Mouse (Mus musculus) B cell, adult (primary cell): ENCODE results near the gene Zfp398. TPM values are rescaled to one million over a fixed set of nuclear protein-coding genes. Genes with fewer than 3 reads are reported as not detected.

Source experiments
- total RNA-seq: library from RNA; stranded (reverse); gene quantifications from 4 replicates; pipeline ENCODE4 v1.2.4, GENCODE M21; 2023; ENCODE audit not compliant: inconsistent age

Zfp398 gene
- 28.0 to 29.5 TPM (median 29.0 TPM) in 4 replicates for total RNA-seq

DNA sequence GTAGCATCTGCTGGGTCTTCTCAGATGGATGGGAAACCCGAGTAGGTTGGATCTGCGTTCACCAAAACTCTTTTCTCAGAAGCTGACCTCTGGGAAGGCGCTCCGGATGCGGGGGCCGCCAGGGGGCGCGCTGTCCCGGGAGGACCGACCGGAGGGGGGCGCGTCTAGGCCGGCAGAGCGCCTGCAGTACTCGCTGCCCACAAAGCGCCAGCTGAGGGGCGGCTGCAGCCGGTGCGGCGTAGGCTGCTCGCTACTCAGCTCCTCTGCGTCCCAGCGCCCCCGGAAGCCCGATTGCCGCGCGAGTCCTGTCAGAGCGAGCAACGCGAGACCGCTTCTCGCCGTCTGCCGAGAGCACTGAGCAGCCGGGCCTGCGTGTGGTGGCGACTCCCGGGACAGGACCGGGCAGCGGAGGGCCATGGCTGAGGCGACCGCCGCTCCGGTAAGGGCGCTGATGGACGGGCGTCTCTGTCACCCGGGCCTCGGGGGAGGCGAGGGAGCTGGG is at the start of gene Zfp398:
TSS of gene Zfp398 (plus strand) at position 180 of the 502 bp plus-strand sequence.

DNA sequence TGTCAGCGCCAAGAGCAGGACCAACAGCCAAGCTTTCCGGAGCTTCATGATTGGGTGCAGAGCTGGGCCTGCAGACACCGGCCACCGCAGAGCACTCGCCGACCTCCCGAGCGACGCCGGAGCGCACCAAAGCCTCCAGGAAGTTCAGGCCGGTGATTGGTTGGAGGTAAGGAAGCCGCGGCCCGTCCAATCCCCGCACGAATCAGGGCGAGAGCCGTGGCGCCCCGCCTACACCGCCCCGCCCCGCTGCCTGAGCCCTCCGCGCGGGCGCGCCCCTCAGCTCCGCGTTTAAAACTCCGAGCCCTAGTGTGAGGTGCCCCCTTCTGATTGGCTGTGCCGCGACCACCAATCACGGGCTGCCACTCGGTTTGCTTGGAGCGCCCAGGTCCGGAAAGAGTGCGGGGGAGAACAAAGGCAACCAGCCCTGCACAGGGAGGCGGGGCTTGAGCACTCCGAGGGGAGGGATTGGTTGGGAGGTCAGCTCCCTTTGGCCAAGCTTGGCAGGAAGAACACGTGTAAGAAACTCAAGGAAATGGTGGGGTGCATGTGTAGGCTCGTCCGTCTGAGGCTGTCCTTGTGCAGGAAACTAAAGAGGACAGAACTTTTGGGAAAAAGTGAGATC is 22.1 kb upstream of the Zfp398 start, which contains the start of gene Pdia4:
TSS of gene Pdia4 (minus strand) at position 174 of the 622 bp plus-strand sequence.

DNA sequence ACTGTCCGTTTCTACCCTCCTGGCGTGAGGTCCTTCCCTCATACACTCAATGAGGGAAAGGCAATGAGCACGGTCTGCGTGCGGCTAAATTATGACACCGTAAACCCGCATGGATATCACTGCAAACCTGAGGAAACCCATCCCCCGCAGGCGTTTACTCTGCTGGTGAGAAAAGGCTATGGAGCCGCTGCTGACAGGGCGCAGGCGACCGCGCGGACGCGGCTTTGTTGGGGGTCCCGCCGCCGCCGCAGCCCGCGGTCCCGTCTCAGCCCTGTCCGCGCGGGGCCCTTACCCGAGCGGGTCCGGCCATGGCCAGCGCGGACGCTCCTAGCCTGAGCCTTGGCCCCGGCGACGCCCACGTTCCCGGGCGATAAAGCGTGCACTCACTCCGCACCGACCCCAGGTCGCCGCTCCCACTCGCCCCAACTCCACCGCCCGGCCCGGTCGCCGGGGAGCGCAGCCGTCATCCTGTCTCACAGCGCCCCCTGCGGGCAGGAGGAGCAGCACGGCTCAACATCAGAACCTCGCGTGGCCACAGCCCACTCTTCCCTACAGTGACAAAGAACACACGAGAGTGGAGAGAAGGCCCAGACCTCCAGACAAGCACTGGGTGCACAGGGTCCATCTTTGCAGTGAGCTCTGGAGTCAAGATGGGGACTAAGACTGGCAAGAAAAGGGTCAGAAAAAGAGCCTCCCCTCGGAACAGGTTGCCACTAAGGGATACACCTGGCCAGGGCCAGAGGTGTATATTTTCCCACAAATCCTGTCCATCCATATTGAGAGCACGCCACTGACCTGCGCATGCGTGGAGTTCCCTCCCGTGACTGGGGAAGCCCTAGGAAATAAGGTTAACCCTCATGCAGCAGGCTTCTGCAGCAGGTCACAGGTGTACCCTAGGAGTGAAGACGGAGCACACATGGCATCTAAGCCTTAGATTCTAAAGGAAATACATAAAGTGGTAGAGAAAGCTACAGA is 5.1 kb upstream of the Zfp398 start, which contains the start of gene Zfp786:
TSS of gene Zfp786 (minus strand) at position 764 of the 975 bp plus-strand sequence.

DNA sequence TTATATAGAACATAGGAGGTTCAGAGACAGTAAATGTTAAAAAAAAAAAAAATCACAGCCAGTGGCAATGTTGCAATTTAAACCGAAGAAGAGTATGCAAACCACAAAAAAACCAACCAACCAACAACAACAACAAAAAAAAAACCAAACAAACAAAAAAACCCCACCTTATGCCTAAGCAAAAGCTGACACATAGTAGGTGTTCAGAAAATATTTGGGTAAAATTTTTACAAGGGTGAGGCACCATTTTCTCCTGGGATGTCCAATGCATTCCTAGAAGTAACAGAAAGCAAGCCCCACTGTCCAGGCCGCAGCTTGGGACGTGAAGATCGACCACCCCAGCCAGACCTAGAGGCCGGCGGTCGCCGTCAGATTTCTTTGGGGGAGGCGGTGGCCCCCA is 41.6 kb downstream of the Zfp398 start, which contains the start of gene Zfp282:
TSS of gene Zfp282 (plus strand) at position 147 of the 400 bp plus-strand sequence.

DNA sequence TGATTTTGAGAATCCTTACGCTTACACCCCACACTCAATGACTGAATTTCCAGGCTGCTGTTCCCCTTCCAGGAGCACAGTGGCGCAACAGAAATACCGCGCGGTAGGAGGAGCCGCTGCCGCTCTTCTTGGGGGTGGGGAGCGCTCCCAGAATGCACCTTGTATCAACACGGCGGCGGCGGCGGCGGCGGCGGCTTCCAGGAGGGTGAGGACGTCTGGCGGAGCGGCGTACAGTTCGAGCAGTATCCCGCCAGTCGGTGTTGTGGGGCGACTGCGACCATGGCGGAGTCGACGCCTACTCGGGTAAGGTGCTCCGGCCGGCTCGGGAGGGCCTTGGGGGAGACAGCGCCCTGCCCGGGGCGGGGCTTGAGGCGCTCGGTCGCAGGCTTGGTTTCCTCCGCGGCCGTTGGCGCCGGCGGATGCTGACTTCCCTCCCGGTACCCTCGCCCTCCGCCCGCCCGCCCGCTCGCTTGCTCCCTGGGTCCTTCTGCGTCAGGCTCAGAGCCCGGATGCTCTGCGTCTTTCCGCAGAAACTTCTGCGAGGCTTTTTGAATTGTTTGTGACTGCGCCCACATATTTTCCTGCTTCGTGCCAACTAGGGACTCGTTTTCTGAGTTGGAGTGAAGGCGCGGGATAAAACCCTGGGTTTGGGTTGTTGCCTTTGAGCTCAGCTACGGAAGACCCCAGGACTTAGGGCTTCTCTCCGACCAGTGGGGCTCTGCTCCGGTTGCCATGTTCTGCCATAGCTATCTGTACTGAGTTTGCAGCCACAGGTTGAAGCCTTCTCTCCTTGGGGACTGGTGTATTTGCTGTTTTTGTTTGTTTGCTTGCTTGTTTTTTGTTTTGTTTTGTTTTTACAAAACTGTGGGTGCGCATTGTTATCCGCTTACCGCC is 85.2 kb downstream of the Zfp398 start, which contains the start of gene Zfp212:
TSS of gene Zfp212 (plus strand) at position 30 of the 894 bp plus-strand sequence.

Other genes with a start within 250 kb of the Zfp398 start
- gene Ezh2, start 240.3 kb upstream of the Zfp398 start, total RNA-seq, result 32.2 to 43.5 TPM (median 35.1 TPM) in 4 replicates
- 216 to 266 TPM (median 226 TPM) in 4 replicates for gene Pdia4, start 22.2 kb upstream of the Zfp398 start, total RNA-seq
- 0.16 to 0.21 TPM in 2 of 4 replicates, not detected in the others for gene Zfp786, start 4.8 kb upstream of the Zfp398 start, total RNA-seq
- 14.4 to 15.4 TPM (median 15.1 TPM) in 4 replicates for gene Zfp282, start 41.5 kb downstream of the Zfp398 start, total RNA-seq
- 29.3 to 32.7 TPM (median 31.7 TPM) in 4 replicates for gene Zfp212, start 84.8 kb downstream of the Zfp398 start, total RNA-seq
- gene Zfp956, start 117.7 kb downstream of the Zfp398 start, total RNA-seq, result 25.1 to 35.4 TPM (median 29.6 TPM) in 4 replicates
- 39.8 to 49.4 TPM (median 43.1 TPM) in 4 replicates for gene Zfp777, start 213.2 kb downstream of the Zfp398 start, total RNA-seq